17 mouse cellular contexts compared by ENCODE assay signal in genomic region chr7:27577589-27577988, GRCm38 (mm10). TPM values are rescaled to one million over a fixed set of nuclear protein-coding genes. Genes with fewer than 3 reads are reported as not detected.
DNase-seq lines count a peak whose midpoint lies in the region; ATAC-seq and TF ChIP-seq lines count a peak whose summit lies in the region.
"Had no signal": no experiment of that assay in that cellular context is flagged by ENCODE, and none has a peak within 500 bp of the region (broad histone marks: within the 10 kb centered on the region; RNA-seq: fewer than 3 reads in every experiment).

No protein-coding gene starts in this region.

- no peak for TF ChIP-seq POLR2A in bone marrow macrophage, adult 2 months (IDR thresholded peaks at IDR 0.05; ENCODE audit: borderline replicate concordance, low read depth, low read length)

- H3K4me2 ChIP-seq in liver, postnatal 0 days (ENCODE audit: low read depth, low read length): no peak overlapping the region
- no peak overlapping the region for H3K4me2 ChIP-seq in liver, embryonic 12.5 days
- H3K4me2 ChIP-seq: embryonic facial prominence, embryonic 15.5 days; heart, embryonic 11.5 days; heart, embryonic 15.5 days; hindbrain, embryonic 14.5 days had no signal

- peaks cover 44% of the 10 kb centered on the region for H3K36me3 ChIP-seq in liver, postnatal 0 days (replicated peaks; ENCODE audit: insufficient read depth, low read length)
- H3K36me3 ChIP-seq in liver, embryonic 12.5 days: peaks cover 93% of the 10 kb centered on the region
- H3K36me3 ChIP-seq in macrophage (ENCODE audit: inconsistent target): peaks cover 54% of the 10 kb centered on the region
- H3K36me3 ChIP-seq in splenic B cell, adult 2 months (ENCODE audit: control insufficient read depth, insufficient read depth, low read length, poor library complexity, severe bottlenecking): peaks cover 1% of the 10 kb centered on the region; the same call in 1 of the 2 replicates

- no peak overlapping the region for H3K9ac ChIP-seq in liver, postnatal 0 days (replicated peaks)
- H3K9ac ChIP-seq in liver, embryonic 12.5 days: no peak overlapping the region
- H3K9ac ChIP-seq: embryonic facial prominence, embryonic 15.5 days; heart, embryonic 15.5 days; hindbrain, embryonic 14.5 days had no signal

- TF ChIP-seq EP300 in liver, postnatal 0 days (IDR thresholded peaks at IDR 0.05; ENCODE audit: low read depth): no peak

- H3K79me2 ChIP-seq in macrophage (ENCODE audit: inconsistent target): peaks cover 71% of the 10 kb centered on the region

- H3K4me3 ChIP-seq in liver, postnatal 0 days (ENCODE audit: low read depth, low read length): no peak overlapping the region
- H3K4me3 ChIP-seq in liver, embryonic 12.5 days: no peak overlapping the region
- no peak overlapping the region for H3K4me3 ChIP-seq in bone marrow macrophage, adult 2 months (ENCODE audit: insufficient read depth, low read length)
- no peak overlapping the region for H3K4me3 ChIP-seq in macrophage (ENCODE audit: inconsistent target)
- H3K4me3 ChIP-seq: embryonic facial prominence, embryonic 15.5 days; erythroblast, embryonic 14.5 days; forebrain, embryonic 10.5 days; heart, adult 2 months; heart, embryonic 15.5 days had no signal

- no peaks in the 10 kb centered on the region for H3K9me3 ChIP-seq in liver, postnatal 0 days (ENCODE audit: low read length)
- no peaks in the 10 kb centered on the region for H3K9me3 ChIP-seq in liver, embryonic 12.5 days (replicated peaks)
- H3K9me3 ChIP-seq: embryonic facial prominence, embryonic 15.5 days; forebrain, embryonic 10.5 days; heart, embryonic 15.5 days had no signal

- 0 out of 2 replicates have a peak overlapping the region, but pooled peaks have one; percentile 22 for H3K27ac ChIP-seq in liver, postnatal 0 days (ENCODE audit: low read depth)
- H3K27ac ChIP-seq in liver, embryonic 12.5 days: no peak overlapping the region
- H3K27ac ChIP-seq in bone marrow macrophage, adult 2 months (ENCODE audit: insufficient read depth, low read depth, low read length): peak overlapping the region; percentile 67
- peak overlapping the region; percentile 96 for H3K27ac ChIP-seq in macrophage
- H3K27ac ChIP-seq: embryonic facial prominence, embryonic 15.5 days; forebrain, embryonic 10.5 days; heart, adult 2 months; heart, embryonic 15.5 days; hindbrain, embryonic 14.5 days had no signal

- 92% methylated on average over 6 of the region's 6 CpGs for WGBS in liver, postnatal 0 days (ENCODE audit: insufficient replicate concordance)
- WGBS in liver, embryonic 12.5 days (ENCODE audit: insufficient replicate concordance): 87% methylated on average over 6 of the region's 6 CpGs
- WGBS in macrophage (ENCODE audit: missing documents): 61% methylated on average over 6 of the region's 6 CpGs

- no peak for DNase-seq in liver, postnatal 0 days
- peak; percentile 19 for DNase-seq in splenic B cell, adult 2 months (ENCODE audit: low read depth, low spot score)
- DNase-seq in embryo, embryonic 10 days (ENCODE audit: low spot score): no peak
- DNase-seq in left cerebral cortex, postnatal 36 days (ENCODE audit: low spot score in 2 of 2): no peak

- TF ChIP-seq CTCF in liver, postnatal 0 days (IDR thresholded peaks at IDR 0.05; ENCODE audit: low read depth): no peak
- TF ChIP-seq CTCF in bone marrow macrophage, adult 2 months (IDR thresholded peaks at IDR 0.05; ENCODE audit: low read depth, low read length): no peak

- H3K4me1 ChIP-seq in liver, postnatal 0 days (ENCODE audit: insufficient read depth): no peaks in the 10 kb centered on the region
- no peaks in the 10 kb centered on the region for H3K4me1 ChIP-seq in liver, embryonic 12.5 days
- peaks cover 46% of the 10 kb centered on the region for H3K4me1 ChIP-seq in bone marrow macrophage, adult 2 months (ENCODE audit: control insufficient read depth, insufficient read depth, low read length)
- H3K4me1 ChIP-seq: forebrain, embryonic 10.5 days; heart, embryonic 15.5 days had no signal

- no peaks in the 10 kb centered on the region for H3K27me3 ChIP-seq in liver, postnatal 0 days (ENCODE audit: insufficient read depth, low read length)
- H3K27me3 ChIP-seq in liver, embryonic 12.5 days (replicated peaks): no peaks in the 10 kb centered on the region
- no peaks in the 10 kb centered on the region for H3K27me3 ChIP-seq in splenic B cell, adult 2 months (ENCODE audit: control insufficient read depth, insufficient read depth, low read length, poor library complexity, severe bottlenecking)
- H3K27me3 ChIP-seq: embryonic facial prominence, embryonic 15.5 days; heart, embryonic 15.5 days had no signal

- ATAC-seq in liver, postnatal 0 days: no peak
- ATAC-seq in liver, embryonic 12.5 days: no peak
- ATAC-seq: forebrain, embryonic 14.5 days had no signal

- intact Hi-C loops in left cerebral cortex, postnatal 36 days (cut with DNase I): loop anchor here (5.0 kb wide), 1 partner anchor 75 kb away; the partner anchor contains the start of gene Ttc9b

RNA-seq across cellular contexts. Expression of gene Akt2, which starts 13.8 kb away (rescaled TPM):
- polyA plus RNA-seq in liver, postnatal 0 days (2015; fragmentation: Nextera tagmentation; extraction: Ambion mirVana): 24.0 and 25.5 TPM in 2 replicates
- 45.0 and 45.2 TPM in 2 replicates for polyA plus RNA-seq in liver, embryonic 12.5 days (2016; fragmentation: Nextera tagmentation; extraction: Ambion mirVana)
- 67.1 and 83.5 TPM in 2 replicates for polyA plus RNA-seq in bone marrow macrophage, adult 2 months (2012; ENCODE audit: insufficient read depth, insufficient read length, missing spikeins)
- total RNA-seq in macrophage (2018; cell fraction: chromatin; rRNA removed): 100 to 1,000 TPM in 2 of 26 experiments, 10 to 100 TPM in 24; 29.4 to 150 (median 57.0) TPM
- total RNA-seq in macrophage (2018; cell fraction: cytosol; rRNA removed): 100 to 1,000 TPM in 2 of 26 experiments, 10 to 100 TPM in 24; 53.4 to 103 (median 69.7) TPM
- 100 to 1,000 TPM in 1 of 26 experiments, 10 to 100 TPM in 25; 35.5 to 146 (median 51.3) TPM for total RNA-seq in macrophage (2018; cell fraction: nucleus; rRNA removed)
- 53.1 to 77.4 TPM (median 77.2 TPM) in 3 replicates for polyA plus RNA-seq in macrophage (2018)
- total RNA-seq in left cerebral cortex, postnatal 36 days (2021): 100 to 1,000 TPM; 113 to 124 TPM

RNA-seq across cellular contexts. Expression of gene 2310022A10Rik, which starts 24.6 kb away (rescaled TPM):
- polyA plus RNA-seq in liver, postnatal 0 days (2015; fragmentation: Nextera tagmentation; extraction: Ambion mirVana): 8.6 and 9.0 TPM in 2 replicates
- polyA plus RNA-seq in liver, embryonic 12.5 days (2016; fragmentation: Nextera tagmentation; extraction: Ambion mirVana): 26.3 and 27.5 TPM in 2 replicates
- 53.6 and 59.8 TPM in 2 replicates for polyA plus RNA-seq in bone marrow macrophage, adult 2 months (2012; ENCODE audit: insufficient read depth, insufficient read length, missing spikeins)
- total RNA-seq in macrophage (2018; cell fraction: chromatin; rRNA removed): 100 to 1,000 TPM in 2 of 26 experiments, 10 to 100 TPM in 24; 26.0 to 115 (median 53.9) TPM
- 100 to 1,000 TPM in 1 of 26 experiments, 10 to 100 TPM in 25; 43.9 to 103 (median 66.5) TPM for total RNA-seq in macrophage (2018; cell fraction: cytosol; rRNA removed)
- total RNA-seq in macrophage (2018; cell fraction: nucleus; rRNA removed): 100 to 1,000 TPM in 1 of 26 experiments, 10 to 100 TPM in 25; 37.3 to 104 (median 52.1) TPM
- polyA plus RNA-seq in macrophage (2018): 71.9 to 183 TPM (median 75.3 TPM) in 3 replicates
- 10 to 100 TPM; 29.4 to 31.1 TPM for total RNA-seq in left cerebral cortex, postnatal 36 days (2021)

RNA-seq across cellular contexts. Expression of gene Pld3, which starts 24.6 kb away (rescaled TPM):
- polyA plus RNA-seq in liver, postnatal 0 days (2015; fragmentation: Nextera tagmentation; extraction: Ambion mirVana): 46.5 and 49.3 TPM in 2 replicates
- 46.6 and 49.1 TPM in 2 replicates for polyA plus RNA-seq in liver, embryonic 12.5 days (2016; fragmentation: Nextera tagmentation; extraction: Ambion mirVana)
- polyA plus RNA-seq in bone marrow macrophage, adult 2 months (2012; ENCODE audit: insufficient read depth, insufficient read length, missing spikeins): 397 TPM in 2 replicates
- 100 to 1,000 TPM in 8 of 26 experiments, 10 to 100 TPM in 18; 28.2 to 280 (median 84.8) TPM for total RNA-seq in macrophage (2018; cell fraction: chromatin; rRNA removed)
- total RNA-seq in macrophage (2018; cell fraction: cytosol; rRNA removed): 1,000 to 10,000 TPM in 13 of 26 experiments, 100 to 1,000 TPM in 13; 457 to 1,682 (median 872) TPM
- 1,000 to 10,000 TPM in 7 of 26 experiments, 100 to 1,000 TPM in 19; 221 to 1,721 (median 759) TPM for total RNA-seq in macrophage (2018; cell fraction: nucleus; rRNA removed)
- polyA plus RNA-seq in macrophage (2018): 1,098 to 2,092 TPM (median 1,493 TPM) in 3 replicates
- total RNA-seq in left cerebral cortex, postnatal 36 days (2021): 100 to 1,000 TPM; 818 to 936 TPM

RNA-seq across cellular contexts. Expression of gene Hipk4, which starts 54.5 kb away (rescaled TPM):
- 0.04 TPM in 1 of 2 replicates, not detected in the other for polyA plus RNA-seq in liver, postnatal 0 days (2015; fragmentation: Nextera tagmentation; extraction: Ambion mirVana)
- polyA plus RNA-seq in liver, embryonic 12.5 days (2016; fragmentation: Nextera tagmentation; extraction: Ambion mirVana): 0.17 and 0.23 TPM in 2 replicates
- 0.43 TPM in 1 of 2 replicates, not detected in the other for polyA plus RNA-seq in bone marrow macrophage, adult 2 months (2012; ENCODE audit: insufficient read depth, insufficient read length, missing spikeins)
- total RNA-seq in macrophage (2018; cell fraction: chromatin; rRNA removed): under 1 TPM in 14 of 26 experiments, not detected in 12; 0.25 to 0.86 (median 0.51) TPM
- total RNA-seq in macrophage (2018; cell fraction: cytosol; rRNA removed): not detected
- total RNA-seq in macrophage (2018; cell fraction: nucleus; rRNA removed): under 1 TPM in 5 of 26 experiments, not detected in 21; 0.17 to 0.41 (median 0.30) TPM
- polyA plus RNA-seq in macrophage (2018): 0.04 TPM in 1 of 3 replicates, not detected in the others
- under 1 TPM in 1 of 2 experiments, not detected in 1; 0.22 TPM for total RNA-seq in left cerebral cortex, postnatal 36 days (2021)
- total RNA-seq: hematopoietic stem cell, adult 5-6 weeks; MEL had no signal
